13 mouse cellular contexts compared by ENCODE assay signal in the genomic region with DNA sequence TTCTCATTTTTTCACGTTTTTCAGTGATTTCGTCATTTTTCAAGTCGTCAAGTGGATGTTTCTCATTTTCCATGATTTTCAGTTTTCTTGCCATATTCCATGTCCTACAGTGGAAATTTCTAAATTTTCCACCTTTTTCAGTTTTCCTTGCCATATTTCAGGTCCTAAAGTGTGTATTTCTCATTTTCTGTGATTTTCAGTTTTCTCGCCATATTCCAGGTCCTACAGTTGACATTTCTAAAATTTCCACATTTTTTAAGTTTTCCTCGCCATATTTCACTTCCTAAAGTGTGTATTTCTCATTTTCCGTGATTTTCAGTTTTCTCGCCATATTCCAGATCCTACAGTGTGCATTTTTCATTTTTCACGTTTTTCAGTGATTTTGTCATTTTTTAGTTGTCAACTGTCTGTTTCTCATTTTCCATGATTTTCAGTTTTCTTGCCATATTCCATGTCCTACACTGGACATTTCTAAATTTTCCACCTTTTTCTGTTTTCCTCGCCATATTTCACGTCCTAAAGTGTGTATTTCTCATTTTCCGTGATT. TPM values are rescaled to one million over a fixed set of nuclear protein-coding genes. Genes with fewer than 3 reads are reported as not detected.
DNase-seq lines count a peak whose midpoint lies in the region; ATAC-seq and TF ChIP-seq lines count a peak whose summit lies in the region.
"Not testable (repeated sequence)": the region's sequence is repeated elsewhere in the genome, so short reads cannot be mapped to it uniquely, and the experiment has no call there.
"Had no signal": no experiment of that assay in that cellular context is flagged by ENCODE, and none has a peak within 500 bp of the region (broad histone marks: within the 10 kb centered on the region; RNA-seq: fewer than 3 reads in every experiment).

A gene (plus strand): TSS at position 408 of the 547 bp plus-strand sequence.

- H3K36me3 ChIP-seq in forebrain, embryonic 13.5 days (ENCODE audit: poor library complexity, severe bottlenecking); heart, embryonic 16.5 days (ENCODE audit: control insufficient read depth, insufficient read depth); limb, embryonic 12.5 days; lung, embryonic 14.5 days (ENCODE audit: insufficient read depth); midbrain, embryonic 14.5 days (ENCODE audit: control insufficient read depth, insufficient read depth, low read length); stomach, embryonic 14.5 days (ENCODE audit: control insufficient read depth, insufficient read depth, low read length): not testable (repeated sequence)

- not testable (repeated sequence) for H3K4me1 ChIP-seq in forebrain, embryonic 13.5 days; heart, embryonic 16.5 days (ENCODE audit: control insufficient read depth, insufficient read depth, low read length); limb, embryonic 12.5 days (replicated peaks); lung, embryonic 14.5 days (ENCODE audit: insufficient read depth); midbrain, embryonic 14.5 days (ENCODE audit: control insufficient read depth, insufficient read depth, low read length); stomach, embryonic 14.5 days (ENCODE audit: control insufficient read depth, insufficient read depth, low read length)

- not testable (repeated sequence) for H3K27ac ChIP-seq in forebrain, embryonic 13.5 days; heart, embryonic 16.5 days (ENCODE audit: low read length); limb, embryonic 12.5 days; lung, embryonic 14.5 days (ENCODE audit: low read depth); midbrain, embryonic 14.5 days (replicated peaks; ENCODE audit: low read depth, low read length); stomach, embryonic 14.5 days (ENCODE audit: low read length)

- WGBS in forebrain, embryonic 13.5 days = no CpG with 5 or more reads among the region's 11 CpGs
- no CpG with 5 or more reads among the region's 11 CpGs for WGBS in heart, embryonic 16.5 days
- no CpG with 5 or more reads among the region's 11 CpGs for WGBS in limb, embryonic 12.5 days
- WGBS in lung, embryonic 14.5 days = no CpG with 5 or more reads among the region's 11 CpGs
- WGBS in midbrain, embryonic 14.5 days = no CpG with 5 or more reads among the region's 11 CpGs
- no CpG with 5 or more reads among the region's 11 CpGs for WGBS in stomach, embryonic 14.5 days

- H3K4me2 ChIP-seq in forebrain, embryonic 13.5 days; heart, embryonic 16.5 days (ENCODE audit: low read depth, low read length); limb, embryonic 12.5 days; lung, embryonic 14.5 days; midbrain, embryonic 14.5 days (ENCODE audit: low read length); stomach, embryonic 14.5 days (replicated peaks; ENCODE audit: low read depth, low read length): not testable (repeated sequence)

- H3K27me3 ChIP-seq in forebrain, embryonic 13.5 days; heart, embryonic 16.5 days (ENCODE audit: control insufficient read depth, insufficient read depth, low read length); limb, embryonic 12.5 days; lung, embryonic 14.5 days (ENCODE audit: insufficient read depth, low read length); midbrain, embryonic 14.5 days (ENCODE audit: control insufficient read depth, insufficient read depth, low read length); stomach, embryonic 14.5 days (ENCODE audit: control insufficient read depth, insufficient read depth, low read length): not testable (repeated sequence)

- TF ChIP-seq CTCF in lung, embryonic 14.5 days (IDR thresholded peaks at IDR 0.05; ENCODE audit: low read depth) = not testable (repeated sequence)

- not testable (repeated sequence) for H3K9ac ChIP-seq in forebrain, embryonic 13.5 days; heart, embryonic 16.5 days (ENCODE audit: low read length); limb, embryonic 12.5 days (replicated peaks); lung, embryonic 14.5 days; midbrain, embryonic 14.5 days (replicated peaks; ENCODE audit: low read length); stomach, embryonic 14.5 days (replicated peaks; ENCODE audit: low read depth, low read length)

- DNase-seq in lung, embryonic 14.5 days; midbrain, embryonic 14.5 days: not testable (repeated sequence)

- peak; percentile 35 for ATAC-seq in common myeloid progenitor, adult 5-6 weeks (replicated peaks; ENCODE audit: low read depth, poor library complexity, severe bottlenecking)
- ATAC-seq in forebrain, embryonic 13.5 days = peak; percentile 45; the same call in 1 of the 2 replicates
- 0 out of 2 replicates have a peak, but pooled peaks have one; percentile 17 for ATAC-seq in heart, embryonic 16.5 days (replicated peaks; ENCODE audit: extremely low read depth, insufficient read depth, low FRiP score)
- ATAC-seq in inflammation-experienced regulatory T-cells, adult 6 months = peak; percentile 25
- peak; percentile 64; the same call in 1 of the 2 replicates for ATAC-seq in limb, embryonic 12.5 days (ENCODE audit: insufficient number of reproducible peaks, insufficient read depth, low FRiP score, low TSS enrichment, low read depth)
- ATAC-seq in lung, embryonic 14.5 days (ENCODE audit: insufficient read depth) = peak; percentile 66; the same call in 1 of the 2 replicates
- peak; percentile 65 for ATAC-seq in midbrain, embryonic 14.5 days (ENCODE audit: low FRiP score, low TSS enrichment)
- ATAC-seq in stomach, embryonic 14.5 days (ENCODE audit: insufficient number of reproducible peaks, insufficient read depth, low FRiP score, low read depth) = peak; percentile 57

- H3K9me3 ChIP-seq in forebrain, embryonic 13.5 days (replicated peaks); heart, embryonic 16.5 days (replicated peaks; ENCODE audit: control insufficient read depth, low read length); limb, embryonic 12.5 days; lung, embryonic 14.5 days (ENCODE audit: low read depth, low read length); midbrain, embryonic 14.5 days (ENCODE audit: control insufficient read depth, low read length); stomach, embryonic 14.5 days (ENCODE audit: control insufficient read depth, low read depth, low read length): not testable (repeated sequence)

- not testable (repeated sequence) for H3K4me3 ChIP-seq in forebrain, embryonic 13.5 days; heart, embryonic 16.5 days (ENCODE audit: low read length); limb, embryonic 12.5 days (replicated peaks); lung, embryonic 14.5 days (ENCODE audit: low read depth, low read length); midbrain, embryonic 14.5 days (replicated peaks; ENCODE audit: low read depth, low read length); stomach, embryonic 14.5 days (ENCODE audit: low read depth, low read length)

RNA-seq across cellular contexts. Expression of the gene that starts here (rescaled TPM):
- total RNA-seq in common myeloid progenitor, adult 5-6 weeks (2017) = not detected in 2 replicates
- 0.30 TPM in 1 of 2 replicates, not detected in the other for polyA plus RNA-seq in forebrain, embryonic 13.5 days (2015; fragmentation: Nextera tagmentation; extraction: Ambion mirVana)
- 0.79 TPM in 1 of 2 replicates, not detected in the other for polyA plus RNA-seq in heart, embryonic 16.5 days (2015; fragmentation: Nextera tagmentation; extraction: Ambion mirVana)
- polyA plus RNA-seq in inflammation-experienced regulatory T-cells, adult 6 months (2017; shearing (Covaris generic)) = under 1 TPM in 1 of 3 experiments, not detected in 2; 0.99 TPM
- polyA plus RNA-seq in limb, embryonic 12.5 days (2016; fragmentation: Nextera tagmentation; extraction: Ambion mirVana) = not detected in 2 replicates
- polyA plus RNA-seq in lung, embryonic 14.5 days (2014; fragmentation: Nextera tagmentation; extraction: Ambion mirVana) = not detected in 2 replicates
- 0.58 TPM in 1 of 2 replicates, not detected in the other for polyA plus RNA-seq in midbrain, embryonic 14.5 days (2014; fragmentation: Nextera tagmentation; extraction: Ambion mirVana)
- polyA plus RNA-seq in stomach, embryonic 14.5 days (2014; fragmentation: Nextera tagmentation; extraction: Ambion mirVana) = not detected in 2 replicates
- total RNA-seq: gastrocnemius, postnatal 14 days had no signal
- polyA plus RNA-seq: C2C12; heart, embryonic 10.5 days; limb, embryonic 10.5 days; myocyte had no signal

Comparison
In these comparisons a context has a peak if more than half of its experiments do, and no peak if none do; other contexts are left out.
1. Peak in ATAC-seq in common myeloid progenitor, adult 5-6 weeks; RNA of the gene not detected or under 1 TPM.
2. Peak in ATAC-seq in forebrain, embryonic 13.5 days; RNA of the gene not detected or under 1 TPM.
3. Peak in ATAC-seq in heart, embryonic 16.5 days; RNA of the gene not detected or under 1 TPM.
4. Peak in ATAC-seq in inflammation-experienced regulatory T-cells, adult 6 months; RNA of the gene not detected or under 1 TPM.
5. Peak in ATAC-seq in limb, embryonic 12.5 days; RNA of the gene not detected or under 1 TPM.
6. Peak in ATAC-seq in lung, embryonic 14.5 days; RNA of the gene not detected or under 1 TPM.
7. Peak in ATAC-seq in midbrain, embryonic 14.5 days; RNA of the gene not detected or under 1 TPM.
8. Peak in ATAC-seq in stomach, embryonic 14.5 days; RNA of the gene not detected or under 1 TPM.